Comparison of ENCODE assay signal across 8 mouse cellular contexts in genomic region chr3:39220011-39220706, GRCm38 (mm10).
A peak's percentile ranks its signal among the peaks of the same experiment; 100 is the strongest.
DNase-seq lines count a peak whose midpoint lies in the region; ATAC-seq and TF ChIP-seq lines count a peak whose summit lies in the region.

No protein-coding gene starts in this region.

- no peaks in the 10 kb centered on the region for H3K27me3 ChIP-seq in liver, adult 2 months (ENCODE audit: control insufficient read depth, insufficient read depth, low read length)
- no peaks in the 10 kb centered on the region for H3K27me3 ChIP-seq in liver, embryonic 11.5 days (replicated peaks; ENCODE audit: control insufficient read depth, insufficient read depth, low read length)
- no peaks in the 10 kb centered on the region for H3K27me3 ChIP-seq in heart, embryonic 10.5 days (ENCODE audit: insufficient read depth, poor library complexity, severe bottlenecking)
- H3K27me3 ChIP-seq in kidney, embryonic 15.5 days = no peaks in the 10 kb centered on the region

- no peak for TF ChIP-seq CTCF in liver, adult 2 months (IDR thresholded peaks at IDR 0.05; ENCODE audit: low read depth, low read length)

- H3K36me3 ChIP-seq in liver, adult 2 months (ENCODE audit: control insufficient read depth, insufficient read depth, low read length) = no peaks in the 10 kb centered on the region
- no peaks in the 10 kb centered on the region for H3K36me3 ChIP-seq in liver, embryonic 11.5 days (ENCODE audit: control insufficient read depth, insufficient read depth, low read length)
- no peaks in the 10 kb centered on the region for H3K36me3 ChIP-seq in heart, embryonic 10.5 days
- no peaks in the 10 kb centered on the region for H3K36me3 ChIP-seq in kidney, embryonic 15.5 days

- H3K9me3 ChIP-seq in liver, embryonic 11.5 days (ENCODE audit: control insufficient read depth, low read length) = no peaks in the 10 kb centered on the region
- H3K9me3 ChIP-seq in heart, embryonic 10.5 days = no peaks in the 10 kb centered on the region
- no peaks in the 10 kb centered on the region for H3K9me3 ChIP-seq in kidney, embryonic 15.5 days (replicated peaks)

- peak overlapping the region; percentile 10 for H3K27ac ChIP-seq in liver, adult 2 months (replicated peaks; ENCODE audit: insufficient read depth, low read depth, low read length)
- no peak overlapping the region; the same call in 1 of the 2 replicates for H3K27ac ChIP-seq in liver, embryonic 11.5 days (ENCODE audit: low read depth, low read length)
- H3K27ac ChIP-seq in heart, embryonic 10.5 days = peak overlapping the region; percentile 59
- H3K27ac ChIP-seq in kidney, embryonic 15.5 days = peak overlapping the region; percentile 82

- 54% methylated on average over 10 of the region's 10 CpGs for WGBS in liver, adult 2 months
- WGBS in liver, embryonic 11.5 days = 53% methylated on average over 10 of the region's 10 CpGs
- 39% methylated on average over 10 of the region's 10 CpGs for WGBS in heart, embryonic 10.5 days
- WGBS in kidney, embryonic 15.5 days = 32% methylated on average over 10 of the region's 10 CpGs

- H3K4me2 ChIP-seq in liver, embryonic 11.5 days = no peak overlapping the region
- peak overlapping the region; percentile 37 for H3K4me2 ChIP-seq in kidney, embryonic 15.5 days

- peak; percentile 7 for DNase-seq in liver, adult 2 months (ENCODE audit: extremely low read depth, low read depth, low spot score)
- DNase-seq in liver, embryonic 11.5 days (ENCODE audit: low spot score) = no peak
- DNase-seq in heart, embryonic 10.5 days (ENCODE audit: low spot score) = peak; percentile 76
- peak; percentile 62 for DNase-seq in mesoderm, embryonic 11.5 days (ENCODE audit: low read depth, low spot score)
- no peak for DNase-seq in layer of hippocampus, adult 18-20 months (ENCODE audit: low spot score in 2 of 2)

- no peaks in the 10 kb centered on the region for H3K79me2 ChIP-seq in liver, adult 2 months (ENCODE audit: control insufficient read depth, insufficient read depth, low read length)

- no peak overlapping the region for H3K4me3 ChIP-seq in liver, adult 2 months (ENCODE audit: insufficient read depth, low read depth, low read length)
- H3K4me3 ChIP-seq in liver, embryonic 11.5 days (ENCODE audit: low read depth, low read length) = no peak overlapping the region
- no peak overlapping the region for H3K4me3 ChIP-seq in heart, embryonic 10.5 days
- 0 out of 2 replicates have a peak overlapping the region, but pooled peaks have one; percentile 1 for H3K4me3 ChIP-seq in kidney, embryonic 15.5 days (replicated peaks)

- TF ChIP-seq POLR2A in liver, adult 2 months (IDR thresholded peaks at IDR 0.05; ENCODE audit: extremely low read depth, insufficient read depth, low read length) = no peak

- H3K9ac ChIP-seq in liver, adult 2 months (ENCODE audit: low read depth, low read length) = no peak overlapping the region
- H3K9ac ChIP-seq in liver, embryonic 11.5 days (ENCODE audit: low read depth, low read length) = no peak overlapping the region
- no peak overlapping the region for H3K9ac ChIP-seq in kidney, embryonic 15.5 days

- H3K4me1 ChIP-seq in liver, adult 2 months (ENCODE audit: control insufficient read depth, insufficient read depth, low read length) = no peaks in the 10 kb centered on the region
- no peaks in the 10 kb centered on the region for H3K4me1 ChIP-seq in liver, embryonic 11.5 days (replicated peaks; ENCODE audit: control insufficient read depth, insufficient read depth, low read length)
- peaks cover 6% of the 10 kb centered on the region; the same call in 1 of the 2 replicates for H3K4me1 ChIP-seq in heart, embryonic 10.5 days
- H3K4me1 ChIP-seq in kidney, embryonic 15.5 days = peaks cover 12% of the 10 kb centered on the region

- ATAC-seq in liver, embryonic 11.5 days (replicated peaks; ENCODE audit: low FRiP score) = no peak
- peak; percentile 84 for ATAC-seq in kidney, embryonic 15.5 days (replicated peaks; ENCODE audit: low FRiP score)
- no peak for ATAC-seq in CD4-positive, CD25-positive, alpha-beta regulatory T cell, adult 4 months
- no peak for ATAC-seq in megakaryocyte, adult 5-6 weeks (ENCODE audit: poor library complexity, severe bottlenecking)

Comparison
In these comparisons a context has a peak if more than half of its experiments do, and no peak if none do; other contexts are left out.
1. DNase-seq: peak in liver, adult 2 months (single experiment), heart, embryonic 10.5 days (single experiment) and mesoderm, embryonic 11.5 days (single experiment); none in liver, embryonic 11.5 days (single experiment) and layer of hippocampus, adult 18-20 months (0 of 2).